Mouse (Mus musculus) hindbrain, embryonic 15.5 days (tissue): Measurements from ENCODE around the gene Tacc2. TPM values are rescaled to one million over a fixed set of nuclear protein-coding genes. Genes with fewer than 3 reads are reported as not detected.

Experiments used
- ATAC-seq: fragments of 200-750 bp; cut with Nextera tagmentation; 2 replicates; pipeline ENCODE4 v1.8.0; 2017; ENCODE audit warnings: low read depth, moderate number of reproducible peaks, moderate TSS enrichment; ENCODE audit not compliant: low FRiP score
- H3K27ac ChIP-seq: fragments of 300-500 bp; sonication (generic); replicated peaks from 2 replicates; pipeline ENCODE4 v1.5.1; 2015; ENCODE audit warnings: mild to moderate bottlenecking, inconsistent platforms
- H3K27me3 ChIP-seq: fragments of 300-500 bp; sonication (generic); 2 replicates; pipeline ENCODE4 v1.6.1; 2015; ENCODE audit warnings: control low read depth, inconsistent platforms
- H3K36me3 ChIP-seq: fragments of 300-500 bp; sonication (generic); 2 replicates; pipeline ENCODE4 v1.6.1; 2015; ENCODE audit warnings: control low read depth, inconsistent platforms
- H3K4me1 ChIP-seq: fragments of 300-500 bp; sonication (generic); replicated peaks from 2 replicates; pipeline ENCODE4 v1.6.1; 2015; ENCODE audit warnings: control low read depth, inconsistent platforms
- H3K4me2 ChIP-seq: fragments of 300-500 bp; sonication (generic); 2 replicates; pipeline ENCODE4 v1.6.1; 2015; ENCODE audit warnings: moderate library complexity, mild to moderate bottlenecking, inconsistent platforms
- H3K4me3 ChIP-seq: fragments of 300-500 bp; sonication (generic); 2 replicates; pipeline ENCODE4 v1.5.1; 2015; ENCODE audit warnings: mild to moderate bottlenecking, inconsistent platforms
- H3K9ac ChIP-seq: fragments of 300-500 bp; sonication (generic); 2 replicates; pipeline ENCODE4 v1.6.1; 2015; ENCODE audit warnings: inconsistent platforms
- H3K9me3 ChIP-seq: fragments of 300-500 bp; sonication (generic); 2 replicates; pipeline ENCODE4 v1.6.1; 2016; ENCODE audit warnings: control low read depth, inconsistent platforms
- WGBS: fragments of 180-500 bp; shearing (Covaris S2); methylation state at CpG from one replicate; pipeline ENCODE4 v1.1.7; 2015; 5-methylcytosine and 5-hydroxymethylcytosine counted together
- polyA plus RNA-seq: library from polyadenylated mRNA; unstranded; fragments of >200 nt; fragmentation: Nextera tagmentation; extraction: Ambion mirVana; gene quantifications from 2 replicates; pipeline ENCODE4 v1.2.1, GENCODE M21; 2015

Gene Tacc2
- polyA plus RNA-seq, 1 experiment from 2014 or later = 65.3 TPM

GRCm38 (mm10) chr7:130751678-130752077 is 174.4 kb downstream of the Tacc2 start:
- Histone ChIP-seq H3K27ac (no peak overlapping the region), H3K4me1 (peaks cover 36% of the 10 kb centered on the region), H3K4me2 (no peak overlapping the region), H3K4me3 (no peak overlapping the region), H3K9ac (no peak overlapping the region), H3K36me3 (peaks cover 13% of the 10 kb centered on the region), H3K27me3 (no peaks in the 10 kb centered on the region), H3K9me3 (no peaks in the 10 kb centered on the region)
- no peak for ATAC-seq
- WGBS = 39% methylated on average over 8 of the region's 9 CpGs

DNA sequence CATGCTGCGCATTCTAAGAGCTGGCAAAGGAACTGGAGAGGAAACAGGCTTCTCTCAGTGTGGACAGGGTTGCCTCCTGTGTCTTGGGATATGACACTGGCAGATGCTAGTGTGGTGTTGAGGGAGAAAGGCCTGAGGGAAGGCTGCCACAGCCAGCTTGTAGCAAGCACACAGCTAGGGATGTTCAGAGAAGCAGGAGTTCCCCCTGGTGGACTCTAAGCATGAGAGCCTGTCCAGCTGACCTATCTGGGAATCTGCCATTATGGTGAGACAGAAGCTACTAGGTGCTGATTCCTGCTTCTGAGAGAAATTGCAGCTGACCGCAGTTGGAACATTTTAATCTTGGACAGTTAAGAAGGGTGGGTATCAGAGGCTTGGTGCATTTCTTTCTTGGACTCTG is 177.6 kb downstream of the Tacc2 start:
- H3K36me3 ChIP-seq = peaks cover 16% of the 10 kb centered on the region
- H3K4me2 ChIP-seq = no peak overlapping the region
- WGBS = 86% methylated on average over 2 of the region's 2 CpGs
- H3K9me3 ChIP-seq = no peaks in the 10 kb centered on the region
- H3K4me3 ChIP-seq = no peak overlapping the region
- no peak overlapping the region for H3K9ac ChIP-seq
- H3K27me3 ChIP-seq = no peaks in the 10 kb centered on the region
- peaks cover 25% of the 10 kb centered on the region for H3K4me1 ChIP-seq
- no peak for ATAC-seq
- H3K27ac ChIP-seq = 0 out of 2 replicates have a peak overlapping the region, but pooled peaks have one; percentile 30

DNA sequence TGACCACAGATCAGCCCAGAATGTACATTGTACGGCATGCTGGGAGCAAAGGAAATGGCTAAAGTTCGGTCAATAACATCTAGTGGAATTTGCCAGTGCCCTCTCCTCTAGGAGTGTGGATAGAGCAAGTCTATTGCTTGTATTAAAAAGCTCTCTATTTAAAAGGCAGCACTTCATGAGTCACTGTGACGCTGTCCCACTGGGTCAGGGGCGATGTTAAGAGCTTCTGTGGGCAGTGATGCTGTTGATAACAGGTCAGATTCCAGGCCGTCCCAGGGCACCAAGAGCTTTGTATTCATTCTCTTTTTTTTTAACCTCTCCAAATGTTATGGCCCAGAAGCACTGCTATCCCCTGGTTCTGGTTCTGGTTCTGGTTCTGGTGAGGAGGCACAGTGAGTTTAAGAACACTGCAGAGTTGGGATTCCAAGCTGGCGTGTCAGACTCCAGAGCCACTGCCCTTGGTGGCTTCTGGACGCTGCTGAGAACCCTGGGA is 179.2 kb downstream of the Tacc2 start:
- H3K27me3 ChIP-seq = no peaks in the 10 kb centered on the region
- H3K4me1 ChIP-seq = peaks cover 9% of the 10 kb centered on the region; the same call in 1 of the 2 replicates
- no peak overlapping the region for H3K4me3 ChIP-seq
- H3K9me3 ChIP-seq = no peaks in the 10 kb centered on the region
- WGBS = 76% methylated on average over 7 of the region's 7 CpGs
- 0 out of 2 replicates have a peak overlapping the region, but pooled peaks have one; percentile 17 for H3K27ac ChIP-seq
- ATAC-seq = no peak
- H3K4me2 ChIP-seq = no peak overlapping the region
- H3K36me3 ChIP-seq = peaks cover 26% of the 10 kb centered on the region
- H3K9ac ChIP-seq = no peak overlapping the region

GRCm38 (mm10) chr7:130757326-130757865 is 180.2 kb downstream of the Tacc2 start:
- Histone ChIP-seq H3K9me3 (no peaks in the 10 kb centered on the region), H3K36me3 (peaks cover 21% of the 10 kb centered on the region), H3K27me3 (no peaks in the 10 kb centered on the region), H3K4me3 (no peak overlapping the region), H3K27ac (no peak overlapping the region), H3K9ac (no peak overlapping the region), H3K4me2 (no peak overlapping the region), H3K4me1 (peaks cover 12% of the 10 kb centered on the region)
- no peak for ATAC-seq
- 76% methylated on average over 11 of the region's 11 CpGs for WGBS

DNA sequence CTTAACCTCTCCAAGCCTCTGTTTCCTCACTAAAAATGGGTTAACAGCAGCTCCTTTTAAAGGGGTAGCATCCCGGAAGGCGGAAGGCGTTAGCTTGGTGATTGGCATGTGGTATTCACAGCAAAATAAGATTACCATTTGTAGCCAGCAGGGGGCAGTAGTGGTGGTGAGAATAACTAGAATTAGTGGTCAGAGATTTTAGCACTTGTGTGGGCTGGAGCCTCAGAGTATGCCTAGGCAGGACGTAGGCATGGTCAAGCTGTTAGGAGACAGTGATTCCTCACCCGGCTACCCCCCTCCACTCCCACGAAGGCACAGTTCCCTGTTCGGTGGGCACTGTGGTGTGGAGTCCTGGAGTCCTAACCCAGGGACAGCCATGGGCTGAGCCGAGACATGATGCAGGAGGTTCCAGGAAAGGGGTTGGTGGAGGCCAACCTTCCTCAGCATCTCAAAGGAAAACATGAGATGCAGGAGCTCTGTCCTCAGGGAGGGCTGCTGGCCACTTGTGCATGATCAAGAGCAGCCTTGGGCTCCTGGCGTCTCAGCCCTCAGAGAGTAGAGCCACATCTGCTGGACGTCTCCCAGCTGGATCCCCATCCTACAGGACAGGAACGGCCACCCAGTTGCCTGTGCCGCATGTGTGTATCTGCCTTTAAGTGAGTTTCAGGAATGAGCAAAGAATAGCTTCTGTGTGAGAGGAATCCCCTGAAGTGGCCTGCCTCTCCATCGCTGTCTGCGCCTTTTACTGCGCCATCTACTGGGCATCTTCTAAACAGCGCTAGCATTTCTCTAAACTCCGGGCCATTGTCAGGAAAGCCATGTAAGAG is 185.0 kb downstream of the Tacc2 start:
- Histone ChIP-seq H3K27me3 (no peaks in the 10 kb centered on the region), H3K4me3 (no peak overlapping the region), H3K9ac (no peak overlapping the region), H3K9me3 (no peaks in the 10 kb centered on the region), H3K27ac (peak overlapping the region; percentile 2; the same call in 1 of the 2 replicates), H3K4me2 (no peak overlapping the region), H3K4me1 (peaks cover 5% of the 10 kb centered on the region), H3K36me3 (peaks cover 30% of the 10 kb centered on the region)
- peak; percentile 66 for ATAC-seq
- WGBS = 30% methylated on average over 17 of the region's 17 CpGs

- H3K9ac ChIP-seq = no peak overlapping the region
- H3K4me3 ChIP-seq = no peak overlapping the region
- H3K36me3 ChIP-seq = peaks cover 30% of the 10 kb centered on the region
- no peak overlapping the region for H3K4me2 ChIP-seq
- H3K4me1 ChIP-seq = peaks cover 5% of the 10 kb centered on the region
- WGBS = 96% methylated on average over 17 of the region's 17 CpGs
- H3K27ac ChIP-seq = no peak overlapping the region
- no peaks in the 10 kb centered on the region for H3K9me3 ChIP-seq
- ATAC-seq = no peak
- H3K27me3 ChIP-seq = no peaks in the 10 kb centered on the region
Observed at GRCm38 (mm10) chr7:130764160-130764559, 186.9 kb downstream of the Tacc2 start.

DNA sequence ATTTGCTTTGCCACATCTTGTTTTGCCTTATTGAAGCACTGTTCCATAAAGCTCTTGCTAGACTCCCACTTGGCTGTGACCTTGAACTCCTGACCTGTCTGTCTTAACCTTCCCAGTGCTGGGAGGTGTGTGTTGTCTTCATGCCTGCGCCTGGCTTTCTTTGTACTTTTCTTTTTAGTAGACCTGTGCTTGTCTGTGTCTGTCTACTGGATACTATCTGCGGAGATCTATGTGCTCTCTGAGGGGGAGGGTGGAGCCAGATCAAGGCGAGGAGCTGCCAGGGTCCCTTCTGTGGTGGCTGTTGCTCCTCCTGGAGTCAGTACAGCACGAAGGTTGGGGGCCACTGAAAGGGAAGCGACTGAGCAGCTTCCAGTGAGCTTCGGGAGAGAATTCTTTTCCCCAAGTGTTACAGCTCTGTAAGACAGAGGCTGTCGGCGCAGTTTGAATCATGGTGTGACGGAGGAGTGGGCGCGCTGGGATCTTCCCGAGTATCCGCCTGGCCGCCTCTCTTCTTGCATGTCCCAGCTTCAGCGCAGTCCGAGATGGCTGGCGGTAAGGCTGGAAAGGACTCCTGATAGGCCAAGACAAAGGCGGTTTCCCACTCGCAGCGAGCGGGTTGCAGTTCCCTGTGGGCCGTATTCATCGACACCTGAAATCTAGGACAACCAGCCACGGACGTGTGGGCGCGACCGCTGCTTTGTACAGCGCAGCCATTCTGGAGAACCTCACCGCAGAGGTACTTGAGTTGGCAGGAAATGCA is 189.4 kb downstream of the Tacc2 start:
- H3K36me3 ChIP-seq = peaks cover 14% of the 10 kb centered on the region
- H3K4me3 ChIP-seq = no peak overlapping the region
- H3K4me2 ChIP-seq = no peak overlapping the region
- H3K27me3 ChIP-seq = no peaks in the 10 kb centered on the region
- no peak overlapping the region for H3K9ac ChIP-seq
- H3K4me1 ChIP-seq = peaks cover 5% of the 10 kb centered on the region
- ATAC-seq = no peak
- no peak overlapping the region for H3K27ac ChIP-seq
- 78% methylated on average over 30 of the region's 30 CpGs for WGBS
- H3K9me3 ChIP-seq = no peaks in the 10 kb centered on the region

DNA sequence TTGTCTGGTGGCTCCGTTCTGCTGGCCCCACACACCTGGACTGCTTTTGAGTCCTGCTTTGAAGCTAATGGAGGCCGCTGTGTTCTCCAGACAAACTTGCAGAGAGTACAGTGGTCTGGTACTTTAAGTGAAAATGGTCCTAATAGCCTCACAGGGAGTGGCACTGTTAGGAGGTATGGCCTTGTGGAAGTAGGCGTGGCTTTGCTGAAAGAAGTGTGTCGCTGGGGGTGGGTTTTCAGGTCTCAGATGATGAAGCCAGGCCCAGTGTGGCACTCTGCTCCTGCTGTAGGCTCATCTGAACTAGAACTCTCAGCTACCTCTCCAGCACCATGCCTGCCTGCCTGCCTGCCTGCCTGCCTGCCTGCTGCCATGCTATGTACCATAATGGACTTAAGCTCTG is 190.9 kb downstream of the Tacc2 start:
- 86% methylated on average over 4 of the region's 4 CpGs for WGBS
- H3K4me3 ChIP-seq = no peak overlapping the region
- ATAC-seq = no peak

GRCm38 (mm10) chr7:130770707-130771106 is 193.5 kb downstream of the Tacc2 start:
- WGBS = 27% methylated on average over 3 of the region's 3 CpGs
- Histone ChIP-seq H3K4me1 (no peaks in the 10 kb centered on the region), H3K9me3 (no peaks in the 10 kb centered on the region), H3K9ac (no peak overlapping the region), H3K27me3 (no peaks in the 10 kb centered on the region), H3K4me3 (no peak overlapping the region), H3K4me2 (no peak overlapping the region), H3K27ac (no peak overlapping the region), H3K36me3 (0 out of 2 replicates have a peak, but pooled peaks cover 2% of the 10 kb centered on the region)
- peak; percentile 45; the same call in 1 of the 2 replicates for ATAC-seq

More for the DNA sequence above, 190.9 kb downstream of the Tacc2 start:
- peaks cover 14% of the 10 kb centered on the region for H3K36me3 ChIP-seq
- no peaks in the 10 kb centered on the region for H3K4me1 ChIP-seq
- no peak overlapping the region for H3K9ac ChIP-seq
- no peak overlapping the region for H3K27ac ChIP-seq
- no peak overlapping the region for H3K4me2 ChIP-seq
- H3K27me3 ChIP-seq = no peaks in the 10 kb centered on the region
- no peaks in the 10 kb centered on the region for H3K9me3 ChIP-seq

- H3K9me3 ChIP-seq = no peaks in the 10 kb centered on the region
Observed at GRCm38 (mm10) chr7:130773171-130773830, 196.1 kb downstream of the Tacc2 start.

DNA sequence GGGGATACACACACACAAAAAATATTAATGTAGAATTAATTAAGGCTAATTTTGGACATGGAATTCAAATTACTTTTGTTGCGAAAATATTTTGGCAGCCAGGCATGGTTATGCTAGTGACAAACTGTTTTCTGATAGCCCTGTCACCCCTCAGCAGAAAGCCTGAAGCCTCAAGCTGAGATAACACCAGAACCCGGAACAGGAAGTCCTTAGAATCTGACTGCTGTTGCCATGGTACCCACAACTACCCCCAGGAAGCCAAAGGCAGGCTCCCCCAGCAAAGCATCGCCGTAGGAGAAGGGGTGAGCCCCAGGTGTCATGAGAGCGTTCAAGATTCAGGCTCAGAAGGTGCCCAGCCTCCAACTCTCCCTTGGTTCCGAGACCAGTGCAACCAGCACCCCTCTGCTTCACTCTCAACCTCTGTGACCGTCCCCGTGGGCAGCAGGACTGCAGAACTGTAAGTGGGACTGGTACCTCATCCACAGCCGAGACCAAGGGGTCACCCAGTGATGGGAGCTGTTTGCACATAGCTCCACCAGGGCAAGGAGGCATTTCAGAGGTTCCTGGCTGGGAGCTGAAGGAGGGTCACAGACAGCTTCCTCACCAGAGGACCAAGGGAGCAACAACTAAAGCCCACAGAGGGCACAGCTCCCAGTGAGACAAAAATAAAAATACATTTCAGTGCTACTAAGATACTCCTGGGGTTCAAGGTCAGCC is 196.8 kb downstream of the Tacc2 start, which contains the start of gene Btbd16:
Btbd16 (plus strand) TSS at position 156 of the 717 bp plus-strand sequence.
- Histone ChIP-seq H3K4me2 (no peak within 1 kb of the TSS), H3K9me3 (no peaks in the 10 kb centered on the region), H3K27ac (no peak within 1 kb of the TSS), H3K4me1 (no peaks in the 10 kb centered on the region), H3K27me3 (no peaks in the 10 kb centered on the region), H3K9ac (no peak within 1 kb of the TSS), H3K4me3 (no peak within 1 kb of the TSS), H3K36me3 (no peaks in the 10 kb centered on the region)
- WGBS = 59% methylated on average over 9 of the region's 9 CpGs
- no peak for ATAC-seq

More at GRCm38 (mm10) chr7:130773171-130773830, 196.1 kb downstream of the Tacc2 start:
- WGBS = 71% methylated on average over 11 of the region's 11 CpGs
- no peak overlapping the region for H3K9ac ChIP-seq
- H3K4me3 ChIP-seq = no peak overlapping the region
- H3K4me2 ChIP-seq = no peak overlapping the region
- H3K4me1 ChIP-seq = no peaks in the 10 kb centered on the region
- H3K27ac ChIP-seq = no peak overlapping the region
- no peaks in the 10 kb centered on the region for H3K36me3 ChIP-seq
- no peak for ATAC-seq
- H3K27me3 ChIP-seq = no peaks in the 10 kb centered on the region
